Mouse (Mus musculus) stomach, embryonic 14.5 days (tissue): ENCODE data around the gene Gpbp1l1. TPM values are rescaled to one million over a fixed set of nuclear protein-coding genes. Genes with fewer than 3 reads are reported as not detected.
A peak's percentile ranks its signal among the peaks of the same experiment; 100 is the strongest.

Experiments used
- ATAC-seq: fragments of 200-750 bp; cut with Nextera tagmentation; 2 replicates; pipeline ENCODE4 v1.8.0; 2017; ENCODE audit warnings: low read depth, moderate TSS enrichment; ENCODE audit not compliant: insufficient number of reproducible peaks, insufficient read depth, low FRiP score
- H3K27ac ChIP-seq: fragments of 300-500 bp; sonication (generic); 2 replicates; pipeline ENCODE4 v1.5.1; 2014; ENCODE audit warnings: mild to moderate bottlenecking, low read length, moderate library complexity, mixed read lengths
- H3K27me3 ChIP-seq: fragments of 300-500 bp; sonication (generic); 2 replicates; pipeline ENCODE4 v1.6.1; 2014; ENCODE audit warnings: low read length, control low read depth, mixed read lengths; ENCODE audit not compliant: control insufficient read depth, insufficient read depth
- H3K36me3 ChIP-seq: fragments of 300-500 bp; sonication (generic); 2 replicates; pipeline ENCODE4 v1.6.1; 2014; ENCODE audit warnings: mild to moderate bottlenecking, control low read depth, low read length, moderate library complexity, mixed read lengths; ENCODE audit not compliant: control insufficient read depth, insufficient read depth
- H3K4me1 ChIP-seq: fragments of 300-500 bp; sonication (generic); 2 replicates; pipeline ENCODE4 v1.6.1; 2014; ENCODE audit warnings: low read length, control low read depth, mixed read lengths; ENCODE audit not compliant: control insufficient read depth, insufficient read depth
- H3K4me2 ChIP-seq: fragments of 300-500 bp; sonication (generic); replicated peaks from 2 replicates; pipeline ENCODE4 v1.6.1; 2014; ENCODE audit warnings: low read depth, low read length, control low read depth
- H3K4me3 ChIP-seq: fragments of 300-500 bp; sonication (generic); 2 replicates; pipeline ENCODE4 v1.5.1; 2014; ENCODE audit warnings: low read depth, low read length, control low read depth
- H3K9ac ChIP-seq: fragments of 300-500 bp; sonication (generic); replicated peaks from 2 replicates; pipeline ENCODE4 v1.6.1; 2014; ENCODE audit warnings: low read depth, mild to moderate bottlenecking, control low read depth, low read length, moderate library complexity, mixed read lengths
- H3K9me3 ChIP-seq: fragments of 300-500 bp; sonication (generic); 2 replicates; pipeline ENCODE4 v1.6.1; 2016; ENCODE audit warnings: low read depth, low read length, control low read depth; ENCODE audit not compliant: control insufficient read depth
- WGBS: fragments of 180-500 bp; shearing (Covaris S2); extraction: QIAGEN DNeasy Blood & Tissue Kit; methylation state at CpG from one replicate; pipeline ENCODE4 v1.1.7; 2014; 5-methylcytosine and 5-hydroxymethylcytosine counted together
- polyA plus RNA-seq: library from polyadenylated mRNA; unstranded; fragments of >200 nt; fragmentation: Nextera tagmentation; extraction: Ambion mirVana; gene quantifications from 2 replicates; pipeline ENCODE4 v1.2.1, GENCODE M21; 2014

The Gpbp1l1 gene
- polyA plus RNA-seq = 49.2 and 52.2 TPM in 2 replicates

DNA sequence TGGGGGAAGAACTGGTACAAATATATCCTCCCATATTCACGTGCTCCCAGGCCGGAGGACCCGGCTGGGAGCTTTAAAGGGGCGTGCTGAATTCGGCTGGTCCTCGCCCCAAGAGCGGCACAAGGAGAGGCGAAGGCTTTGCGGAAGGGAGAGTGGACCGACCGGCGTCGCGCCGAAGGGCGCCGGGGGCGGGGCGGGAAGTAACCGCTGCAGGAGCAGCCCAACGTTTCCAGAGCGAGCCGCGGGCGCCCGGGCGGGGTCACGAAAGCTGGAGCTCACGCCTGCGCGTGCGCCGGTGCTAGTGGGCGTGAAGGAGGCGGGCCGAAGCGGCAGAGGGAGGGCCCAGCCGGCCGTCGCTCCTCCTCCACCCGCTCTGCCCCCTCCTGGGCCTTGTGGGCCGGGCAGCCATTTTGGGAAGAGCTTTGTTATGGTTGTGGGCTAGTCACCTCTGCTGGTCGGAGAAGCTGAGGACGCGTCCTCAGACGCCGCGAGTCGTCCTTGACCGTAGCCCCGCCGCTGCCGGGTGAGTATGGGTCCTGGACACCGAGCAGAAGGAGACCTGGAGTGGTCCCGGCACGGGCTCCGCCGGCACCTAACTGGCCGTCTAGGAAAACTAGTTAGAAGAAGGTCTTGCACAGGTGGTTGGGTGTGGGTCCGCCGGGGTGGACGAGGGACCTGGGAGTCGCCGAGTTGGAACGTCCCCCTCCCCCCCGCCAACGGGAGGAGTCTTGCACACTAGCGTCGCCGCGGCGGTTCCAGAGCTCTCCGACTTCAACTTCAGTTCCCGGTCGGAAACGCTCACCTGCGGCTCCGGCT, at the start of gene Gpbp1l1:
TSS of gene Gpbp1l1 (plus strand) at position 353 of the 816 bp plus-strand sequence.
- Histone ChIP-seq H3K4me2 (peak within 1 kb of the TSS; percentile 86), H3K9ac (peak within 1 kb of the TSS; percentile 82), H3K4me1 (peaks cover 13% of the 10 kb centered on the region; the same call in 1 of the 2 replicates), H3K27me3 (no peaks in the 10 kb centered on the region), H3K36me3 (peaks cover 9% of the 10 kb centered on the region), H3K27ac (peak within 1 kb of the TSS; percentile 95), H3K4me3 (peak within 1 kb of the TSS; percentile 85), H3K9me3 (no peaks in the 10 kb centered on the region)
- peak; percentile 95 for ATAC-seq
- WGBS = under 1% methylated on average over 71 of the region's 78 CpGs

- Histone ChIP-seq H3K9ac (no peak overlapping the region), H3K36me3 (0 out of 2 replicates have a peak, but pooled peaks cover 4% of the 10 kb centered on the region), H3K4me1 (no peaks in the 10 kb centered on the region), H3K27me3 (no peaks in the 10 kb centered on the region), H3K27ac (no peak overlapping the region), H3K9me3 (no peaks in the 10 kb centered on the region), H3K4me2 (no peak overlapping the region), H3K4me3 (no peak overlapping the region)
- WGBS = 59% methylated on average over 2 of the region's 2 CpGs
- ATAC-seq = no peak
Measured at GRCm38 (mm10) chr4:116531109-116531508, 26.3 kb upstream of the Gpbp1l1 start.

GRCm38 (mm10) chr4:116536351-116536750, 21.1 kb upstream of the Gpbp1l1 start:
- Histone ChIP-seq H3K4me3 (no peak overlapping the region), H3K4me2 (no peak overlapping the region), H3K9ac (no peak overlapping the region), H3K4me1 (no peaks in the 10 kb centered on the region), H3K27ac (no peak overlapping the region), H3K36me3 (no peaks in the 10 kb centered on the region; the same call in 1 of the 2 replicates), H3K27me3 (no peaks in the 10 kb centered on the region), H3K9me3 (no peaks in the 10 kb centered on the region)
- ATAC-seq = no peak

GRCm38 (mm10) chr4:116537737-116538136, 19.7 kb upstream of the Gpbp1l1 start:
- no peak overlapping the region for H3K9ac ChIP-seq
- H3K27me3 ChIP-seq = no peaks in the 10 kb centered on the region
- H3K9me3 ChIP-seq = no peaks in the 10 kb centered on the region
- WGBS = 87% methylated on average over 3 of the region's 3 CpGs
- no peak for ATAC-seq
- H3K27ac ChIP-seq = no peak overlapping the region
- H3K36me3 ChIP-seq = no peaks in the 10 kb centered on the region; the same call in 1 of the 2 replicates
- no peak overlapping the region for H3K4me2 ChIP-seq
- H3K4me1 ChIP-seq = no peaks in the 10 kb centered on the region
- H3K4me3 ChIP-seq = no peak overlapping the region

- ATAC-seq = no peak
- Histone ChIP-seq H3K4me2 (no peak overlapping the region), H3K9me3 (no peaks in the 10 kb centered on the region), H3K9ac (no peak overlapping the region), H3K4me1 (no peaks in the 10 kb centered on the region), H3K27me3 (no peaks in the 10 kb centered on the region), H3K27ac (no peak overlapping the region), H3K4me3 (no peak overlapping the region), H3K36me3 (peaks cover 9% of the 10 kb centered on the region)
- 87% methylated on average over 1 of the region's 1 CpGs for WGBS
Measured at GRCm38 (mm10) chr4:116550432-116550831, 7.0 kb upstream of the Gpbp1l1 start.

DNA sequence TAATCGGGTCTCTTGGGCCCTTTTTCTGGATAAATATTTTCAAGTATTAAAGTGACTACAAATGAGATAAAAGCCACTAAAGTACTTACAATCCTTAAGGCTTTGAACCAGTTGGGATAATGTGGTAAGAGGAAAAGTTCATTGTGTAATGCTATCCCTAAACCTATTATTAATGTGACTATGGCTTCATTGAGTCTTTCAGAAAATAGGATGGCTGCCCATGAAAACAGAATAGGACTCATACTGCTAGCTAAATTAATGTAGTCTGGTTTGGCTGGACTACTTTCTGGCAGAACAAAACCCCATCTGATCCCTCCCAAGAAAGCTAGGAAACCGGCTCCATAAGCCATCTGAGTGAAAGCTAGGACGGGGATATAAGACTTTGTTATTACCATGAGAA, 4.4 kb upstream of the Gpbp1l1 start:
- peaks cover 9% of the 10 kb centered on the region for H3K36me3 ChIP-seq
- H3K4me3 ChIP-seq = no peak overlapping the region
- H3K4me1 ChIP-seq = no peaks in the 10 kb centered on the region
- H3K27me3 ChIP-seq = no peaks in the 10 kb centered on the region
- H3K27ac ChIP-seq = no peak overlapping the region
- ATAC-seq = no peak
- no peak overlapping the region for H3K9ac ChIP-seq
- no peaks in the 10 kb centered on the region for H3K9me3 ChIP-seq
- H3K4me2 ChIP-seq = no peak overlapping the region
- WGBS = 74% methylated on average over 3 of the region's 3 CpGs

DNA sequence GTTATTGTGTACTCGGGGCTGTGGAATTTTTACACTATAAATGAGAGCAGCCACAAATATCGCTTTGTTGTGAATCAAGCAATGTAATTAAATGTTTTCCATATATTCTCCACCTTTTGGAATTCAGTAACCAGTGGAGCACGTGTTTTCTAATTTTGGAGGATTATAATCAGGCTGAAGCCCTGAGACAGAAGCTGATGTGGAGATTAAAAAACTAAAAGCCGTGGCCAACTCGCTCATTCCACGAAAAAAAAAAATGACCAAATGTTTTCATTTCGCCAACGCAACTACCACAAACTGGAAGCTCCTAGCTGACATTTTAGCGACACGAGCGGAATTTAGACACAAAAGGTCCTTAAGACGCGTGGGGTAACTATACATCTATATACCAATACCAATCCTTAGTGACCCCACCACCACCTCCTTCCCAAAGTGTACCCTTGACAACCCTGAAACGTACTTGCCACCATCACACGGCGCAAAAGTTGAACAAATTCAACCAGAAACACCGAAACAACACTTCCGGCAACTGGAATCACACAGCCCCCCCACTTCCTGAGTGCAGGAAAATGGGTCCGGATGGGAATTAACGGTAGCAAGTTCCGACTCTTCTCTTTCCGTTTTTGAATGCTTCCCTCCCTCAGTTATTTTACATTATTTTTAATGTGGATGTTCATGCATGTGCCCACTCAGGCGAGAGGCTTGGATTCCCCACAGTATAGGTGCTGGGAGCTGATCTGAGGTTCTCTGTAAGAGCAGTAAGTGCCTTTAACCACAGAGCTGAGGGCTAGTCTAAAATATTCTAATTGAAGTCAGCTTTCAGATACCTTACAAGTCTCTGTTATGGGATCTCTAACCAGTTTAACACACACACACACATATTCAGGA, 1.8 kb upstream of the Gpbp1l1 start, which contains the start of gene Tmem69:
TSS of gene Tmem69 (minus strand) at position 524 of the 888 bp plus-strand sequence.
- WGBS = 4% methylated on average over 23 of the region's 23 CpGs
- no peak for ATAC-seq
- no peaks in the 10 kb centered on the region for H3K27me3 ChIP-seq

DNA sequence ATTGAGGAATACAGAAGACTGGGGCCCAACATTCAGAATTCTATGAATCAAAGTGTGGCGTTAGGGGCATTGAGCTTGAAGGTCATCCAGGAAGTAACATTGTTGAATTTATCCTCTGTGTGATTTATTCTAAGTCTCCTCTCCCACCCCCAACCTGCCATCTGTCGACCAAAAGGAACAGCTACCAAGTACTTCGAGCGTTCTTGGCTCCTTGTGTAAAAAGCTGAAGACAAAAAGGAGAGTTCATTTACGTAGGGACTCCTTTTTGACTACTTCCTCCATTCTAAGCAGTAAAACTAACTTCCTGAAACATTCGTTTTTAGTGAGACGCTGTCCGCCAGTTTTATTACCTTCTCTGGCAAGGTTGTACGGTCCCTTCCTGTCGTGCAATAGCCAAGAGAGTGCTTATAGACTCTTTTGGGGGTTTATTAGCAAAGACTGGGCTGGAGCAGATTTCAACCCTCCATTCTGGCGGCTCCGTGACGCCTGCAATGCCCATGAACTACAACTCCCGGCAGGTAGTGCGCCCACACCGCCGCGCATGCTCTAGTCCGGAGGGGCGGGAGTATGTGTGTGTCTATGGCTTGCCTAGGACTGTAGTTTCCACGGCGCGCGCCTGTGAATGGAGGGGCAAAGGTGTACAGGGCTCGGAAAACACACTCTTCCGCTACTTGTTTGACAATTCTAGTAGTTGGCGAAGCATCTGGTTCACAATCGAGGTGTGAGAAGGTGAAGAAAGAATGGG, 725 bp upstream of the Gpbp1l1 start:
- peak overlapping the region; percentile 95 for H3K27ac ChIP-seq
- ATAC-seq = peak; percentile 93
- peak overlapping the region; percentile 85 for H3K4me3 ChIP-seq
- under 1% methylated on average over 28 of the region's 28 CpGs for WGBS
- H3K4me1 ChIP-seq = peaks cover 13% of the 10 kb centered on the region; the same call in 1 of the 2 replicates
- peak overlapping the region; percentile 82 for H3K9ac ChIP-seq
- H3K36me3 ChIP-seq = peaks cover 9% of the 10 kb centered on the region
- H3K27me3 ChIP-seq = no peaks in the 10 kb centered on the region
- H3K4me2 ChIP-seq = peak overlapping the region; percentile 86
- H3K9me3 ChIP-seq = no peaks in the 10 kb centered on the region

More for the DNA sequence above, 1.8 kb upstream of the Gpbp1l1 start, which contains the start of gene Tmem69:
- Histone ChIP-seq H3K4me1 (peaks cover 9% of the 10 kb centered on the region; the same call in 1 of the 2 replicates), H3K27ac (peak within 1 kb of the TSS; percentile 95), H3K9me3 (no peaks in the 10 kb centered on the region), H3K4me3 (peak within 1 kb of the TSS; percentile 85), H3K4me2 (peak within 1 kb of the TSS; percentile 86), H3K36me3 (peaks cover 9% of the 10 kb centered on the region), H3K9ac (peak within 1 kb of the TSS; percentile 82)
